Mouse (Mus musculus): ENCODE measurements around the gene Clec4g.

The Clec4g gene

DNA sequence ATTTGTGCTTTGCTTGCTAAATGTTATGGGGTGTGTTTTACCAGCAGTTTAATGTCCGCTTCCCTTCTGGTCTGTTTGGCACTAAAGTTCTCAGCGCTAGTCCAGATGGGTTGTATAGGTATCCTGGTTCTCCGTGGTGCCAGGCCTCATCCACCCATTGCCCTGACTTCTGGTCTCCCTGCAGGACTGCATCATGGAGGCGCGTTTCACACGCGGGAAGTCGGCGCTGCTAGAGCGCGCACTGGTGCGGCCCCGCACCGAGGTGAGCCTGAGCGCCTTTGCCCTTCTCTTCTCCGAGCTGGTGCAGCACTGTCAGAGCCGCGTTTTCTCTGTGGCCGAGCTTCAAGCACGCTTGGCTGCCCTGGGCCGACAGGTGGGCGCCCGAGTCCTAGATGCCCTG lies 41.6 kb downstream of the Clec4g start:
- DNase-seq: no peak

DNA sequence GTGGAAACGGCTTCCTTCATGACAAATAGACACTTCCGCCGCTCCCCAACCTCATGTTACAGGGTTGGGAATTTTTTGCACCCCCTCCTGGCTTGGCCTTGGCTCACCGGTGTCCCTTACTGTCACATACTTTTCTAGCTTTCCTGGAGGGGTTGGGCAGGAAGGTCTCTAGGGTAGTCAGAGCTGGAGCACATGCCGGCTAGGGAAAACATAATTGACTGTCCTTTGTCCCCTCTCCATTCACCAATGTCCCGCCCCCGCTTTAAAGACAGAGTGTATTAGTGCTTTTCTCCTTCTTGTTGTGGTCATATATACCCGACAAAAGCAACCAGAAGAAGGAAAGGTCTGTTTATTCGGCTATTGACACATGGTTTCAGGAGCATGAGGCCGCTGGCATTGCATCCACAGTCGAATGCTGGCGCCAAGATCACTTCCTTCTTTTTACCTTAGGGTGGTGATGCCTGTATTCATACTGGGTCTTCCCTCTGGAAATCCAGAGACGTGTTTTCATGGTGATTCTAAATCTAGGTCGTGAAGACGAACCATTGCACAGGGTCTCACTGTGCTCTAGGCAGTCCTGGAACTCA lies 43.4 kb downstream of the Clec4g start:
- DNase-seq: peak; percentile 49

DNA sequence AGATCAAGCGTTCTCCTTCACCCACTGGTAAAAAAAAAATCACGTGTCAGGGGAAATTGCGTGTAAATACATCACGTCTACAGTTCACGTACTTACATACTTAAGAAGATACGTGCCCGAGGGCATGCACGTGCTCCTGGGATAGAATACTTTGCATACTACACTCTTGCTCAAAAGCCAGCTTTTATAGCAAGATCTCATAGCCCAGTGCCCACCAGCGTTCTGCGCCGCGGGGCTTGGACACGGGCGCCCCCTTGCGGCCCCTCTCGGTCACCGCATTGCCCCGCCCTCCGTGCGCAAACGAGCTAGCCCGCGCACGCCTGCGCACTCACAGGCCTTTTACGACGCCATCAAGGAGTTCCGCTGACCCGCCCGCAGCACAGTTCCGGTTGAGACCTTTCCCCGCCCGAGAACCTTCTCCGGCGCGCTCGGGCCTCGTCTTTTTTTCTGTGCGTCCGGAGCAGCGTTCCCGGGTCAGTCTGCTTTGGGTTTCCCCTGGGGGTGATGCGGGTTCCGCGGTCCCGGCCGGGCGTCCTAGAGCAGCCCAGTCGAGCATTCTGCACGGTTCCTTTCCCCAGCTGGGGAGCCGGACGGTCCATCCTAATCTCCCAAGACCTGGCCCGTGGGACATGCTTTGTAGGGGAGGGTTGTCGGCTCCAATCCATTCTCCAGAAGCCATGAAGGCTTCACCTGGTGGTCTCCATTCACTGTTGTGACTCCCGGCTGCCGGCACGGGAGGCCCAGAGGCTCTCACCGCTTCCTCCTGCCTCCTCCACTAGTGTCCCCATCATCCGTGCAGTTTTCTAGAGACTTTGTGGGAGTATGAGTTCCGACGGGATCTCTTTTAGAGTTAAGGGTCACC lies 44.1 kb downstream of the Clec4g start, which contains the start of gene Trappc5:
Trappc5 (plus strand) TSS at position 169 of the 862 bp plus-strand sequence.
- DNase-seq: peak; percentile 93

- no peak for DNase-seq
Measured at GRCm38 (mm10) chr8:3674671-3675070, 45.8 kb downstream of the Clec4g start.

- DNase-seq: peak; percentile 89
Measured at GRCm38 (mm10) chr8:3671980-3672491, 48.4 kb downstream of the Clec4g start, which contains the start of gene Fcor. TSS of gene Fcor (minus strand) at chr8:3672362.

GRCm38 (mm10) chr8:3670388-3670787 lies 50.1 kb downstream of the Clec4g start:
- peak; percentile 29 for DNase-seq

DNA sequence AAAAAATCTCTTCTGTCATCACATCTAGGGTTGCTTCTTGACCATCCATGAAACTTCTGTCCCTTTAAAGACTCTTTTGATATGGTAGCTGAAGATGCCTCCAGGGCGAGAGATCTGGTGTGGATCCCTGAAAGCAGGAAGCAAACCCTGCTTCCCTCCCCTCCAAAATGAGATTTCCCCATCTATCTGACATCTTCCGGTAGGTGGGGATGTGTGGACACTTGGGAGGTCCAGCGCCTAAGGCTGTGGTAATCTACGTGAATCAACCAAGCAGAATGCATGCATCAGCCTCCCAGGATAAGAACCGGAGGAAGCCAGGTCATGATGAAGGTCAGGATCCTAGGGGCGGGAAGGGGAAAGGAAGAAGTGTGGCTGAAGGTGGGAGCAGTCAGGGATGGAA lies 54.9 kb downstream of the Clec4g start, which contains the start of gene Mcemp1:
Mcemp1 (plus strand) TSS at position 248 of the 400 bp plus-strand sequence.
- no peak for DNase-seq

GRCm38 (mm10) chr8:3664405-3664804 lies 56.0 kb downstream of the Clec4g start:
- no peak for DNase-seq

GRCm38 (mm10) chr8:3660889-3661288 lies 59.6 kb downstream of the Clec4g start:
- DNase-seq: no peak
